Mouse (Mus musculus) neural tube, embryonic 10.5 days (tissue): ENCODE measurements around the gene Fam205a2.
"Not testable (repeated sequence)": the region's sequence is repeated elsewhere in the genome, so short reads cannot be mapped to it uniquely, and the experiment has no call there.

ENCODE experiments used
- DNase-seq: peaks from one replicate; pipeline ENCODE4 v3.0.0-alpha.2; 2017; ENCODE audit warnings: low spot score; ENCODE audit errors: extremely low spot score

Gene Fam205a2

GRCm38 (mm10) chr4:42528075-42528474 is at the start of gene Fam205a2:
TSS of gene Fam205a2 (minus strand) at chr4:42528175.
- not testable (repeated sequence) for DNase-seq
